Mouse (Mus musculus) urinary bladder, postnatal 25 days (tissue): ENCODE measurements at regions not wholly inside any gene's neighbourhood (a gene's known extent, or its start where the extent isn't known, plus 50 kb on each side); places are given as distances from the start of the nearest gene placed in this dataset.

ENCODE experiments used
- DNase-seq: peaks from one replicate; pipeline ENCODE4 v3.0.0; 2022; ENCODE audit warnings: low spot score

DNA sequence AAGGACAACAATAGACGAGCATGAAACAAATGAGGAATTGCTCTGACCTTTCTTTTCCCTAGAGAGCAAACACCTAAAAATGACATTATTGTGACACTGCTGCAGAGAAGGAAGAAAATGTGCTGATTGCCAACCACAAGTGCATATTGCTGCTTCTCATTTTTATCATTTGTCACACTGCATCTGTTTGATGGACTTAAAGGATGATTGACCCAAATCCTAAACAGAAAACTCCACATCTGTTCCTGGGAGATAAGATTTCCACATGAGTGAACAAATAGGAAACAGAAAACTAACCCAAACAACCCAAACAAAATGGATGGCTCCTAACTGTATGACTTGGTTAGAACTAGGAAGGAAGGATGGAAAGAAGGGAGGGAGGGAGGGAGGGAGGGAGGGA is 118.5 kb downstream of the Ccdc50 start:
- no peak for DNase-seq

DNA sequence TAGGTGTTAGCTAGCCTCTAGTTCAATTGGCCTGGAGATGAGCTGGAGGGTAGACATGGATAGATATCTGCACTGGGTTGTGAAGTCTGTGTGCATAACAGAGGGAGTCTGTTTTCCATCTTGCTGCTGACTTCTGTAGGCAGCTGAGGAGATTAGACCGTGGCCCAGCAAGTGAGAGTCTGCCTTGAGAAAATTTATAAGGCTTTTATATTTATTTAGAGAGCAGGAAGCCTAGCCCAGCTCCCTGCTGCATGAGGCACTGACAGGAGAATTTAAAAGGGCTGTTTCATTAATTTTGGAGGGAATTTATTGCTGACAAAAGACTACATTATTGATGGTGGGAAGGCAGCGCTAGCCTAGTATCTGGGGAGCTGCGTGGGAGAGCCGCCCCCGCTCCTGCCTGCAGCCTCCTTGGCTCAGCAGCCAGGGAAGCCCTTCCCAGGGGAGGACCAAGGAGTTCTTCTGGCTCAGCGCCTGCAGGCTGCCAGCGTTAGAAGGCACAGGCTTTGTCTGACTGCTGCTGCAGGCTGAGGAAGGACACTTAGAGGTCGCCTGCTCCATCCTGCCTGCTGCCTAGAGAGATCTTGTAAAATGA is 135.0 kb downstream of the Ccdc50 start:
- DNase-seq = peak; percentile 2

DNA sequence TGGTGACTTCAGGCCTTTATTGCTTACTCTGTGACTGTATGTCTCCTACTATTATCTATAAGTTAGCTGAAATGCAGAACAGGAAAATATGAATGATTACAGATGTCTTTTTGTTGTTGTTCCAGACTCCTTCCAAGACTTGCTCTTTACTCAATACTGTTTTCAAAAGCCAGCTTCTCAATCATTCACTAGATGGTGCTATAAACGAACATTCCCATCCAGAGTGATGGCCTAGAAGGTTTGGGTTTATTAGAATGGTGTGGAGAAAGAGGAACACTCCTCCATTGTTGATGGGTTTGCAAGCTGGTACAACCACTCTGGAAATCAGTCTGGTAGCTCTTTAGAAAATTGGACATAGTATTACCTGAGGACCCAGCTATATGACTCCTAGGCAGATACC is 138.0 kb downstream of the Ccdc50 start:
- no peak for DNase-seq

DNA sequence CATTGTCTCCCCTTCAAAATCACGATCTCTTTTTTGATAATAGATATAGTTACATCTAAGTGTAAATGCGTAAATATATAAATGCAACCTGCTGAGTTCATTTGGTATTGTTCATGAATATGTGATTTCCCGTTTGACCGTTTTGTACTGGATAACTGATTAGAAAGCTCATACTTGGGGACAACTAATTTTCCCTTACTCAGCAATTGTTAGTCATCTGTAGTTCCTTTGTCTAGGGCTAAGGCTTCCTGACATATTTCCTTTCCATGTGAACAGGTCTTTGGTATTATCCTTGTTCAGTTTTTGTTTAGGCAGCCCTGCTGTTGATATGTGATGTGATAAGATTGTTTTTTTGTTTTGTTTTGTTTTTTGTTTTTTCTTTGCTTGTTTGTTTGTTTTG is 142.0 kb downstream of the Ccdc50 start:
- DNase-seq = no peak
